Mouse (Mus musculus) liver, embryonic 15.5 days (tissue): ENCODE measurements around the gene Hnrnpab. TPM values are rescaled to one million over a fixed set of nuclear protein-coding genes. Genes with fewer than 3 reads are reported as not detected.

Experiments used
- ATAC-seq: fragments of 200-750 bp; cut with Nextera tagmentation; 2 replicates; pipeline ENCODE4 v1.8.0; 2017; ENCODE audit warnings: moderate number of reproducible peaks, mild to moderate bottlenecking, moderate library complexity; ENCODE audit not compliant: insufficient read depth
- H3K27ac ChIP-seq: fragments of 300-500 bp; sonication (generic); replicated peaks from 2 replicates; pipeline ENCODE4 v1.5.1; 2015; ENCODE audit warnings: mild to moderate bottlenecking, inconsistent platforms
- H3K27me3 ChIP-seq: fragments of 300-500 bp; sonication (generic); 2 replicates; pipeline ENCODE4 v1.6.1; 2015; ENCODE audit warnings: mild to moderate bottlenecking, inconsistent platforms
- H3K36me3 ChIP-seq: fragments of 300-500 bp; sonication (generic); replicated peaks from 2 replicates; pipeline ENCODE4 v1.6.1; 2015; ENCODE audit warnings: moderate library complexity, mild to moderate bottlenecking, inconsistent platforms
- H3K4me1 ChIP-seq: fragments of 300-500 bp; sonication (generic); replicated peaks from 2 replicates; pipeline ENCODE4 v1.6.1; 2015; ENCODE audit warnings: inconsistent platforms
- H3K4me2 ChIP-seq: fragments of 300-500 bp; sonication (generic); 2 replicates; pipeline ENCODE4 v1.6.1; 2015; ENCODE audit warnings: moderate library complexity, mild to moderate bottlenecking, inconsistent platforms
- H3K4me3 ChIP-seq: fragments of 300-500 bp; sonication (generic); replicated peaks from 2 replicates; pipeline ENCODE4 v1.5.1; 2015; ENCODE audit warnings: mild to moderate bottlenecking, inconsistent platforms
- H3K9ac ChIP-seq: fragments of 300-500 bp; sonication (generic); 2 replicates; pipeline ENCODE4 v1.6.1; 2015; ENCODE audit warnings: moderate library complexity, mild to moderate bottlenecking, inconsistent platforms
- H3K9me3 ChIP-seq: fragments of 300-500 bp; sonication (generic); replicated peaks from 2 replicates; pipeline ENCODE4 v1.6.1; 2016; ENCODE audit warnings: inconsistent platforms
- WGBS: fragments of 180-500 bp; shearing (Covaris S2); methylation state at CpG from one replicate; pipeline ENCODE4 v1.1.7; 2015; ENCODE audit warnings: mixed read lengths; ENCODE audit not compliant: insufficient replicate concordance; 5-methylcytosine and 5-hydroxymethylcytosine counted together
- polyA plus RNA-seq: library from polyadenylated mRNA; unstranded; fragments of >200 nt; fragmentation: Nextera tagmentation; extraction: Ambion mirVana; gene quantifications from 2 replicates; pipeline ENCODE4 v1.2.1, GENCODE M21; 2015

Hnrnpab gene
- polyA plus RNA-seq, 1 experiment from 2014 or later, result 171 TPM

GRCm38 (mm10) chr11:51587059-51587458 is 19.6 kb downstream of the Hnrnpab start:
- Histone ChIP-seq H3K4me2 (no peak overlapping the region; the same call in 1 of the 2 replicates), H3K36me3 (peaks cover 62% of the 10 kb centered on the region), H3K27me3 (no peaks in the 10 kb centered on the region), H3K27ac (peak overlapping the region; percentile 49; the same call in 1 of the 2 replicates), H3K4me1 (peaks cover 47% of the 10 kb centered on the region), H3K9me3 (no peaks in the 10 kb centered on the region), H3K9ac (no peak overlapping the region; the same call in 1 of the 2 replicates), H3K4me3 (no peak overlapping the region)
- 80% methylated on average over 1 of the region's 1 CpGs for WGBS
- no peak for ATAC-seq

- no peak overlapping the region for H3K4me3 ChIP-seq
- no peak overlapping the region for H3K9ac ChIP-seq
- H3K4me2 ChIP-seq, result peak overlapping the region; percentile 96
- H3K36me3 ChIP-seq, result peaks cover 56% of the 10 kb centered on the region
- H3K27me3 ChIP-seq, result no peaks in the 10 kb centered on the region
- H3K27ac ChIP-seq, result no peak overlapping the region
- H3K4me1 ChIP-seq, result peaks cover 47% of the 10 kb centered on the region
- WGBS, result 82% methylated on average over 13 of the region's 13 CpGs
- no peaks in the 10 kb centered on the region for H3K9me3 ChIP-seq
- ATAC-seq, result no peak
These were observed 20.2 kb downstream of the Hnrnpab start for GRCm38 (mm10) chr11:51586411-51586810.

GRCm38 (mm10) chr11:51585608-51586252 is 20.9 kb downstream of the Hnrnpab start:
- Histone ChIP-seq H3K9ac (peak overlapping the region; percentile 94), H3K27ac (peak overlapping the region; percentile 93; the same call in 1 of the 2 replicates)
- ATAC-seq, result no peak

GRCm38 (mm10) chr11:51584431-51585248 is 22.0 kb downstream of the Hnrnpab start, which contains the start of gene Phykpl:
Phykpl (plus strand) TSS chr11:51584757.
- ATAC-seq, result peak; percentile 91
- H3K27ac ChIP-seq, result peak within 1 kb of the TSS; percentile 93
- H3K9ac ChIP-seq, result peak within 1 kb of the TSS; percentile 94
- H3K4me3 ChIP-seq, result peak within 1 kb of the TSS; percentile 90
- peak within 1 kb of the TSS; percentile 96 for H3K4me2 ChIP-seq
- H3K36me3 ChIP-seq, result peaks cover 38% of the 10 kb centered on the region
- WGBS, result under 1% methylated on average over 59 of the region's 59 CpGs
- H3K9me3 ChIP-seq, result no peaks in the 10 kb centered on the region
- H3K4me1 ChIP-seq, result peaks cover 47% of the 10 kb centered on the region
- H3K27me3 ChIP-seq, result no peaks in the 10 kb centered on the region

More at GRCm38 (mm10) chr11:51585608-51586252, 20.9 kb downstream of the Hnrnpab start:
- Histone ChIP-seq H3K36me3 (peaks cover 49% of the 10 kb centered on the region), H3K4me3 (peak overlapping the region; percentile 90), H3K4me1 (peaks cover 47% of the 10 kb centered on the region), H3K4me2 (peak overlapping the region; percentile 96), H3K27me3 (no peaks in the 10 kb centered on the region), H3K9me3 (no peaks in the 10 kb centered on the region)
- WGBS, result 32% methylated on average over 8 of the region's 8 CpGs

GRCm38 (mm10) chr11:51584057-51584430 is 22.6 kb downstream of the Hnrnpab start:
- H3K27ac ChIP-seq, result peak overlapping the region; percentile 93
- peak; percentile 13 for ATAC-seq
- no peaks in the 10 kb centered on the region for H3K9me3 ChIP-seq
- H3K4me3 ChIP-seq, result peak overlapping the region; percentile 90
- H3K27me3 ChIP-seq, result no peaks in the 10 kb centered on the region
- H3K4me1 ChIP-seq, result peaks cover 47% of the 10 kb centered on the region
- 13% methylated on average over 9 of the region's 9 CpGs for WGBS
- H3K9ac ChIP-seq, result peak overlapping the region; percentile 94
- peak overlapping the region; percentile 96 for H3K4me2 ChIP-seq
- peaks cover 33% of the 10 kb centered on the region for H3K36me3 ChIP-seq

GRCm38 (mm10) chr11:51582713-51583112 is 23.9 kb downstream of the Hnrnpab start:
- Histone ChIP-seq H3K27me3 (no peaks in the 10 kb centered on the region), H3K4me3 (no peak overlapping the region), H3K9ac (no peak overlapping the region), H3K4me1 (peaks cover 47% of the 10 kb centered on the region), H3K4me2 (no peak overlapping the region), H3K27ac (peak overlapping the region; percentile 93; the same call in 1 of the 2 replicates), H3K36me3 (peaks cover 20% of the 10 kb centered on the region), H3K9me3 (no peaks in the 10 kb centered on the region)
- ATAC-seq, result no peak
- 15% methylated on average over 8 of the region's 8 CpGs for whole genome bisulfite sequencing

- Histone ChIP-seq H3K4me1 (peaks cover 13% of the 10 kb centered on the region), H3K27me3 (no peaks in the 10 kb centered on the region), H3K27ac (no peak overlapping the region), H3K9ac (no peak overlapping the region), H3K36me3 (no peaks in the 10 kb centered on the region), H3K4me3 (no peak overlapping the region), H3K9me3 (no peaks in the 10 kb centered on the region), H3K4me2 (no peak overlapping the region)
- 36% methylated on average over 4 of the region's 4 CpGs for WGBS
- ATAC-seq, result no peak
These were observed 27.6 kb downstream of the Hnrnpab start for GRCm38 (mm10) chr11:51579024-51579423.

- H3K9me3 ChIP-seq, result no peaks in the 10 kb centered on the region
- no peak overlapping the region for H3K27ac ChIP-seq
- no peak overlapping the region for H3K4me2 ChIP-seq
- H3K4me1 ChIP-seq, result no peaks in the 10 kb centered on the region
- H3K9ac ChIP-seq, result no peak overlapping the region
- no peak overlapping the region for H3K4me3 ChIP-seq
- H3K36me3 ChIP-seq, result no peaks in the 10 kb centered on the region
- ATAC-seq, result no peak
- 34% methylated on average over 7 of the region's 7 CpGs for WGBS
- H3K27me3 ChIP-seq, result no peaks in the 10 kb centered on the region
These were observed 29.1 kb downstream of the Hnrnpab start for GRCm38 (mm10) chr11:51577587-51577986.

GRCm38 (mm10) chr11:51576454-51576853 is 30.2 kb downstream of the Hnrnpab start:
- H3K4me1 ChIP-seq, result no peaks in the 10 kb centered on the region
- H3K4me2 ChIP-seq, result no peak overlapping the region
- WGBS, result 73% methylated on average over 4 of the region's 4 CpGs
- H3K4me3 ChIP-seq, result no peak overlapping the region
- H3K36me3 ChIP-seq, result no peaks in the 10 kb centered on the region
- ATAC-seq, result no peak
- no peaks in the 10 kb centered on the region for H3K9me3 ChIP-seq
- H3K27ac ChIP-seq, result no peak overlapping the region
- H3K9ac ChIP-seq, result no peak overlapping the region
- no peaks in the 10 kb centered on the region for H3K27me3 ChIP-seq

GRCm38 (mm10) chr11:51568801-51569200 is 37.8 kb downstream of the Hnrnpab start:
- Histone ChIP-seq H3K4me1 (no peaks in the 10 kb centered on the region), H3K27me3 (no peaks in the 10 kb centered on the region), H3K36me3 (no peaks in the 10 kb centered on the region), H3K4me3 (no peak overlapping the region), H3K9ac (no peak overlapping the region), H3K9me3 (no peaks in the 10 kb centered on the region), H3K4me2 (no peak overlapping the region), H3K27ac (no peak overlapping the region)
- no peak for ATAC-seq
- 67% methylated on average over 4 of the region's 4 CpGs for WGBS

- H3K9me3 ChIP-seq, result no peaks in the 10 kb centered on the region
- WGBS, result 72% methylated on average over 6 of the region's 6 CpGs
- H3K4me2 ChIP-seq, result no peak overlapping the region
- no peak overlapping the region for H3K4me3 ChIP-seq
- no peaks in the 10 kb centered on the region for H3K36me3 ChIP-seq
- no peak for ATAC-seq
- H3K4me1 ChIP-seq, result no peaks in the 10 kb centered on the region
- no peak overlapping the region for H3K9ac ChIP-seq
- H3K27ac ChIP-seq, result no peak overlapping the region
- H3K27me3 ChIP-seq, result no peaks in the 10 kb centered on the region
These were observed 40.7 kb downstream of the Hnrnpab start for GRCm38 (mm10) chr11:51565951-51566350.
